Mouse (Mus musculus): ENCODE measurements around the gene Rbpms2. TPM values are rescaled to one million over a fixed set of nuclear protein-coding genes. Genes with fewer than 3 reads are reported as not detected.

The Rbpms2 gene
- polyA plus RNA-seq, 1 experiment from 2014 or later = 106 TPM

- 78% methylated on average over 6 of the region's 6 CpGs for WGBS
- H3K27me3 ChIP-seq (replicated peaks) = no peaks in the 10 kb centered on the region
These were observed 71.1 kb downstream of the Rbpms2 start for GRCm38 (mm10) chr9:65700504-65700903.

GRCm38 (mm10) chr9:65702286-65702685 lies 72.8 kb downstream of the Rbpms2 start:
- Histone ChIP-seq H3K9me3 (no peaks in the 10 kb centered on the region), H3K4me1 (peaks cover 3% of the 10 kb centered on the region; the same call in 1 of the 2 replicates), H3K27ac (replicated peaks) (no peak overlapping the region), H3K36me3 (peaks cover 95% of the 10 kb centered on the region), H3K27me3 (replicated peaks) (no peaks in the 10 kb centered on the region), H3K4me2 (no peak overlapping the region), H3K9ac (no peak overlapping the region), H3K4me3 (no peak overlapping the region)
- WGBS = 81% methylated on average over 9 of the region's 9 CpGs
- no peak for ATAC-seq (ENCODE audit: extremely low read depth, insufficient number of reproducible peaks, low FRiP score, low TSS enrichment)

More at GRCm38 (mm10) chr9:65700504-65700903, 71.1 kb downstream of the Rbpms2 start:
- Histone ChIP-seq H3K9ac (no peak overlapping the region), H3K4me3 (no peak overlapping the region), H3K4me2 (no peak overlapping the region), H3K9me3 (no peaks in the 10 kb centered on the region), H3K4me1 (peaks cover 21% of the 10 kb centered on the region), H3K27ac (replicated peaks) (no peak overlapping the region), H3K36me3 (peaks cover 96% of the 10 kb centered on the region)
- ATAC-seq (ENCODE audit: extremely low read depth, insufficient number of reproducible peaks, low FRiP score, low TSS enrichment) = no peak

- no peak overlapping the region for H3K4me3 ChIP-seq
- H3K36me3 ChIP-seq = peaks cover 86% of the 10 kb centered on the region
- no peaks in the 10 kb centered on the region for H3K4me1 ChIP-seq
- H3K27ac ChIP-seq (replicated peaks) = no peak overlapping the region
- no peak for ATAC-seq (ENCODE audit: extremely low read depth, insufficient number of reproducible peaks, low FRiP score, low TSS enrichment)
- no peak overlapping the region for H3K4me2 ChIP-seq
- H3K9me3 ChIP-seq = no peaks in the 10 kb centered on the region
- no peak overlapping the region for H3K9ac ChIP-seq
- no peaks in the 10 kb centered on the region for H3K27me3 ChIP-seq (replicated peaks)
- 65% methylated on average over 7 of the region's 7 CpGs for WGBS
These were observed 73.8 kb downstream of the Rbpms2 start for GRCm38 (mm10) chr9:65703241-65703640.

- H3K4me3 ChIP-seq = no peak overlapping the region
- no peaks in the 10 kb centered on the region for H3K9me3 ChIP-seq
- H3K9ac ChIP-seq = no peak overlapping the region
- WGBS = 88% methylated on average over 24 of the region's 24 CpGs
- no peak for ATAC-seq (ENCODE audit: extremely low read depth, insufficient number of reproducible peaks, low FRiP score, low TSS enrichment)
- no peak overlapping the region for H3K27ac ChIP-seq (replicated peaks)
- no peaks in the 10 kb centered on the region for H3K27me3 ChIP-seq (replicated peaks)
- no peaks in the 10 kb centered on the region for H3K4me1 ChIP-seq
- peaks cover 81% of the 10 kb centered on the region for H3K36me3 ChIP-seq
- H3K4me2 ChIP-seq = no peak overlapping the region
These were observed 74.6 kb downstream of the Rbpms2 start for GRCm38 (mm10) chr9:65703926-65704595.

Other genes starting within 250 kb of the Rbpms2 start
- 1.7 and 2.3 TPM in 2 replicates for gene Kbtbd13, start 238.0 kb upstream of the Rbpms2 start, polyA plus RNA-seq (2015; fragmentation: Nextera tagmentation; extraction: Ambion mirVana)
- gene Rasl12, start 231.1 kb upstream of the Rbpms2 start, polyA plus RNA-seq (2015; fragmentation: Nextera tagmentation; extraction: Ambion mirVana) = 5.0 and 5.2 TPM in 2 replicates
- gene Slc51b, start 206.7 kb upstream of the Rbpms2 start, polyA plus RNA-seq (2015; fragmentation: Nextera tagmentation; extraction: Ambion mirVana) = not detected in 2 replicates
- gene Mtfmt, start 193.9 kb upstream of the Rbpms2 start, polyA plus RNA-seq (2015; fragmentation: Nextera tagmentation; extraction: Ambion mirVana) = 11.8 and 15.9 TPM in 2 replicates
- gene Spg21, start 168.7 kb upstream of the Rbpms2 start, polyA plus RNA-seq (2015; fragmentation: Nextera tagmentation; extraction: Ambion mirVana) = 55.4 and 62.2 TPM in 2 replicates
- gene Ankdd1a, start 109.5 kb upstream of the Rbpms2 start, polyA plus RNA-seq (2015; fragmentation: Nextera tagmentation; extraction: Ambion mirVana) = not detected in 2 replicates
- gene Plekho2, start 49.6 kb upstream of the Rbpms2 start, polyA plus RNA-seq (2015; fragmentation: Nextera tagmentation; extraction: Ambion mirVana) = 10.7 and 11.9 TPM in 2 replicates
- 10.3 and 11.8 TPM in 2 replicates for gene Pif1, start 42.5 kb upstream of the Rbpms2 start, polyA plus RNA-seq (2015; fragmentation: Nextera tagmentation; extraction: Ambion mirVana)
- gene Oaz2, start 38.4 kb downstream of the Rbpms2 start, polyA plus RNA-seq (2015; fragmentation: Nextera tagmentation; extraction: Ambion mirVana) = 249 and 267 TPM in 2 replicates
- 4.9 and 5.9 TPM in 2 replicates for gene Zfp609, start 197.9 kb downstream of the Rbpms2 start, polyA plus RNA-seq (2015; fragmentation: Nextera tagmentation; extraction: Ambion mirVana)